Mouse (Mus musculus) midbrain, embryonic 11.5 days (tissue): ENCODE measurements around the gene Rab38. TPM values are rescaled to one million over a fixed set of nuclear protein-coding genes. Genes with fewer than 3 reads are reported as not detected.

Source experiments
- polyA plus RNA-seq: library from polyadenylated mRNA; unstranded; fragments of >200 nt; fragmentation: Nextera tagmentation; extraction: Ambion mirVana; gene quantifications from 2 replicates; pipeline ENCODE4 v1.2.1, GENCODE M21; 2014

The Rab38 gene
- polyA plus RNA-seq, 1 experiment from 2014 or later = 1.9 TPM

Other genes starting within 250 kb of the Rab38 start
- 20.0 and 22.8 TPM in 2 replicates for gene Ctsc, start 152.2 kb upstream of the Rab38 start, polyA plus RNA-seq